Mouse (Mus musculus): Measurements from ENCODE around the gene 1700010B08Rik. TPM values are rescaled to one million over a fixed set of nuclear protein-coding genes. Genes with fewer than 3 reads are reported as not detected.

Gene 1700010B08Rik
- total RNA-seq, 2 experiments from 2014 or later: not detected

DNA sequence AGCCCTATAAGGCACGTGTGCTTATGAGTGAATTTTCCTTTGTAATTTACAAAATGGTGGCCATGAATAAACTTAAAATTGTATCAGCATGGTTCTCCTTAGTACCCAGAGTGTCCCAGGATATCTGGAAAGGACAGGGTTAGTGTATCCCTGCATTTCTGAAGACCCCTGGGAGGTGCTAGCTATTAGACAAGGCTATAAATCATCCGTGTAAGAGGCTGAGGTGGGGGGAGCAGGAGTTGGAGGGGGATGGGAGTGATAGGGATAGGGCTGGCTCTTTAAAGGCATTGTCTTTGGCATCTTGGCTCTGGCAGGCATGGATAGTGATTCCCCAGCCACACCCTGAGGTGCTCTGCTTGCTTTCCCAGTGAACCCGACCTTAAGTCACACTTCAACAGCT, 45.4 kb downstream of the 1700010B08Rik start:
- ATAC-seq (replicated peaks; ENCODE audit: low FRiP score, poor library complexity, severe bottlenecking): no peak

- no peak for ATAC-seq (replicated peaks; ENCODE audit: low FRiP score, poor library complexity, severe bottlenecking)
These were observed 48.9 kb downstream of the 1700010B08Rik start for GRCm38 (mm10) chr2:173767959-173768595.

DNA sequence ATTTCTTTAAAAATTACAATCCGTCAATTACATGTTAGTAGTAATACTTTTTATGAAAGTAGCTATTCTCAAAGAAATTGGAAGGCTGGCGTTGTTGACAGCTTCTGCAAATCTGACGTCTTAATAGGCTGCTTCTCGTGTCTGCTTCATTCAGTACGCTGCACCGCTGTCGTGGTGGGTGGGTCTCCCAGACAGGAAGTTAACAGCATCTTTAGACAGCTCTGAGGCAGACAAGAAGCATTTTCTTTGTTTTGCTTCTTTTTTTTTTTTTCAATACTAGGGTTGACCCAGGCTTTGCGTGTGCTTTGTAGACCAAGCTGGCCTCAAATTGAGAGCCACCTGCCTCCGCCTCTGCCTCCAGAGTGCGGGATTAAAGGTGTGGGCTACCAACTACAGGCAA, 50.0 kb downstream of the 1700010B08Rik start:
- ATAC-seq (replicated peaks; ENCODE audit: low FRiP score, poor library complexity, severe bottlenecking): no peak

GRCm38 (mm10) chr2:173770620-173771019, 51.4 kb downstream of the 1700010B08Rik start:
- ATAC-seq (replicated peaks; ENCODE audit: low FRiP score, poor library complexity, severe bottlenecking): no peak

Other genes starting within 250 kb of the 1700010B08Rik start
- not detected in 2 replicates for gene 1700021F07Rik, start 196.8 kb upstream of the 1700010B08Rik start, total RNA-seq (2015; ENCODE audit: low replicate concordance)
- gene 1700021F07Rik, start 196.8 kb upstream of the 1700010B08Rik start, total RNA-seq (2017; ENCODE audit: low replicate concordance): not detected in 2 replicates
- gene Ankrd60, start 141.1 kb upstream of the 1700010B08Rik start, total RNA-seq (2015; ENCODE audit: low replicate concordance): not detected in 2 replicates
- not detected in 2 replicates for gene Ankrd60, start 141.1 kb upstream of the 1700010B08Rik start, total RNA-seq (2017; ENCODE audit: low replicate concordance)
- gene Rab22a, start 59.7 kb upstream of the 1700010B08Rik start, total RNA-seq (2015; ENCODE audit: low replicate concordance): 3.3 and 4.6 TPM in 2 replicates
- gene Rab22a, start 59.7 kb upstream of the 1700010B08Rik start, total RNA-seq (2017; ENCODE audit: low replicate concordance): 3.1 and 4.0 TPM in 2 replicates
- 1.5 and 3.1 TPM in 2 replicates for gene Vapb, start 18.1 kb downstream of the 1700010B08Rik start, total RNA-seq (2015; ENCODE audit: low replicate concordance)
- 7.0 and 7.4 TPM in 2 replicates for gene Vapb, start 18.1 kb downstream of the 1700010B08Rik start, total RNA-seq (2017; ENCODE audit: low replicate concordance)